Mouse (Mus musculus) naive thymus-derived CD4-positive, alpha-beta T cell, adult 2 months (primary cell): ENCODE measurements around the gene Lrpprc.

Experiments
- DNase-seq: peaks from one replicate; pipeline ENCODE4 v3.0.0-alpha.2; 2011; ENCODE audit warnings: low read depth

Lrpprc gene

GRCm38 (mm10) chr17:84714930-84715329 lies 75.7 kb downstream of the Lrpprc start:
- no peak for DNase-seq

- DNase-seq: no peak
Measured at GRCm38 (mm10) chr17:84713563-84714164, 76.9 kb downstream of the Lrpprc start.

GRCm38 (mm10) chr17:84709403-84709851 lies 81.2 kb downstream of the Lrpprc start:
- no peak for DNase-seq

GRCm38 (mm10) chr17:84708818-84709217 lies 81.8 kb downstream of the Lrpprc start:
- DNase-seq: no peak

GRCm38 (mm10) chr17:84707407-84707806 lies 83.2 kb downstream of the Lrpprc start:
- peak; percentile 26 for DNase-seq

- peak; percentile 53 for DNase-seq
Measured at GRCm38 (mm10) chr17:84698727-84699126, 91.9 kb downstream of the Lrpprc start.

- no peak for DNase-seq
Measured at GRCm38 (mm10) chr17:84696537-84696936, 94.1 kb downstream of the Lrpprc start.

- no peak for DNase-seq
Measured at GRCm38 (mm10) chr17:84693741-84694140, 96.8 kb downstream of the Lrpprc start.

GRCm38 (mm10) chr17:84690111-84690510 lies 100.5 kb downstream of the Lrpprc start:
- DNase-seq: no peak

GRCm38 (mm10) chr17:84689316-84689715 lies 101.3 kb downstream of the Lrpprc start:
- no peak for DNase-seq

- DNase-seq: no peak
Measured at GRCm38 (mm10) chr17:84688834-84689233, 101.8 kb downstream of the Lrpprc start.

- DNase-seq: no peak
Measured at GRCm38 (mm10) chr17:84687994-84688393, 102.6 kb downstream of the Lrpprc start.

GRCm38 (mm10) chr17:84685286-84685685 lies 105.3 kb downstream of the Lrpprc start:
- DNase-seq: no peak

- DNase-seq: no peak
Measured at GRCm38 (mm10) chr17:84684284-84684683, 106.3 kb downstream of the Lrpprc start.

- no peak for DNase-seq
Measured at GRCm38 (mm10) chr17:84682734-84683717, 107.6 kb downstream of the Lrpprc start, which contains the start of gene Abcg5. TSS of gene Abcg5 (minus strand) at chr17:84683011.

- DNase-seq: no peak
Measured at GRCm38 (mm10) chr17:84681670-84682069, 108.9 kb downstream of the Lrpprc start.

GRCm38 (mm10) chr17:84677595-84677994 lies 113.0 kb downstream of the Lrpprc start:
- DNase-seq: no peak

GRCm38 (mm10) chr17:84675951-84676366 lies 114.6 kb downstream of the Lrpprc start, which contains the start of gene Abcg8:
TSS of gene Abcg8 (plus strand) at chr17:84676302.
- DNase-seq: no peak

- DNase-seq: no peak
Measured at GRCm38 (mm10) chr17:84675204-84675603, 115.4 kb downstream of the Lrpprc start.

- DNase-seq: no peak
Measured at GRCm38 (mm10) chr17:84674048-84674447, 116.5 kb downstream of the Lrpprc start.

- no peak for DNase-seq
Measured at GRCm38 (mm10) chr17:84672376-84673369, 117.9 kb downstream of the Lrpprc start.

- DNase-seq: no peak
Measured at GRCm38 (mm10) chr17:84667848-84668247, 122.7 kb downstream of the Lrpprc start.
